Mouse (Mus musculus) midbrain, embryonic 14.5 days (tissue): ENCODE measurements at regions not wholly inside any gene's neighbourhood (a gene's known extent, or its start where the extent isn't known, plus 50 kb on each side); places are given as distances from the start of the nearest gene placed in this dataset.

Source experiments
- ATAC-seq: fragments of 200-750 bp; cut with Nextera tagmentation; 2 replicates; pipeline ENCODE4 v1.8.0; 2017; ENCODE audit warnings: moderate number of reproducible peaks, moderate library complexity; ENCODE audit not compliant: low FRiP score, low TSS enrichment
- DNase-seq: peaks from one replicate; pipeline ENCODE4 v3.0.0-alpha.2; 2015
- H3K27ac ChIP-seq: fragments of 300-500 bp; sonication (generic); replicated peaks from 2 replicates; pipeline ENCODE4 v1.5.1; 2014; ENCODE audit warnings: mild to moderate bottlenecking, low read depth, low read length, moderate library complexity
- H3K27me3 ChIP-seq: fragments of 300-500 bp; sonication (generic); 2 replicates; pipeline ENCODE4 v1.6.1; 2014; ENCODE audit warnings: low read length, control low read depth, mixed read lengths; ENCODE audit not compliant: control insufficient read depth, insufficient read depth
- H3K36me3 ChIP-seq: fragments of 300-500 bp; sonication (generic); 2 replicates; pipeline ENCODE4 v1.6.1; 2014; ENCODE audit warnings: low read length, control low read depth; ENCODE audit not compliant: control insufficient read depth, insufficient read depth
- H3K4me1 ChIP-seq: fragments of 300-500 bp; sonication (generic); 2 replicates; pipeline ENCODE4 v1.6.1; 2014; ENCODE audit warnings: mild to moderate bottlenecking, antibody characterized with exemption, low read length, control low read depth; ENCODE audit not compliant: control insufficient read depth, insufficient read depth
- H3K4me2 ChIP-seq: fragments of 300-500 bp; sonication (generic); 2 replicates; pipeline ENCODE4 v1.6.1; 2014; ENCODE audit warnings: mild to moderate bottlenecking, low read length, moderate library complexity
- H3K4me3 ChIP-seq: fragments of 300-500 bp; sonication (generic); replicated peaks from 2 replicates; pipeline ENCODE4 v1.5.1; 2014; ENCODE audit warnings: low read depth, low read length
- H3K9ac ChIP-seq: fragments of 300-500 bp; sonication (generic); replicated peaks from 2 replicates; pipeline ENCODE4 v1.6.1; 2014; ENCODE audit warnings: mild to moderate bottlenecking, low read length, moderate library complexity
- H3K9me3 ChIP-seq: fragments of 300-500 bp; sonication (generic); 2 replicates; pipeline ENCODE4 v1.6.1; 2016; ENCODE audit warnings: low read length, control low read depth, mixed read lengths; ENCODE audit not compliant: control insufficient read depth
- WGBS: fragments of 180-500 bp; shearing (Covaris S2); extraction: QIAGEN DNeasy Blood & Tissue Kit; methylation state at CpG from one replicate; pipeline ENCODE4 v1.1.7; 2014; 5-methylcytosine and 5-hydroxymethylcytosine counted together

DNA sequence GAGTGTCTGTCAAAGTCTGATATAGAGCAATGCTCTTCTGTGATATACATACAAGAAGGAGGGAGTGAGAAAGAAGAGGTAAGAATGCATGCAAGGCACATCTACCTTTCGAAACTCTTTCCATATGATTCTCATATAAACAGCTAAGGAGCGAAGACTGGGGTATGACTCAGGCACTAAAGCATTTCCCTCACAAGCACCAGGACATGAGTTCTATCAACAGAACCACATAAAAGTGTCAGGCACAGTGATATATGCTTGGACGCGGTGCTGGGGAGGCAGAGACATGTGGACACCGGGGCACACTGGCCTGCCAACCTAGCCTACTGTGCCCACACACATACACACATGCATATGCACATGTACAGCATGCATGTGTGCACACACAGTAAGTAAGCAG lies 391.3 kb downstream of the Mtx2 start:
- no peak overlapping the region for H3K4me3 ChIP-seq
- no peak overlapping the region for H3K27ac ChIP-seq
- no peak for DNase-seq
- WGBS = 94% methylated on average over 5 of the region's 5 CpGs
- H3K4me2 ChIP-seq = no peak overlapping the region
- H3K4me1 ChIP-seq = peaks cover 10% of the 10 kb centered on the region
- H3K9me3 ChIP-seq = no peaks in the 10 kb centered on the region
- ATAC-seq = no peak
- no peaks in the 10 kb centered on the region for H3K27me3 ChIP-seq
- H3K9ac ChIP-seq = no peak overlapping the region
- H3K36me3 ChIP-seq = no peaks in the 10 kb centered on the region

DNA sequence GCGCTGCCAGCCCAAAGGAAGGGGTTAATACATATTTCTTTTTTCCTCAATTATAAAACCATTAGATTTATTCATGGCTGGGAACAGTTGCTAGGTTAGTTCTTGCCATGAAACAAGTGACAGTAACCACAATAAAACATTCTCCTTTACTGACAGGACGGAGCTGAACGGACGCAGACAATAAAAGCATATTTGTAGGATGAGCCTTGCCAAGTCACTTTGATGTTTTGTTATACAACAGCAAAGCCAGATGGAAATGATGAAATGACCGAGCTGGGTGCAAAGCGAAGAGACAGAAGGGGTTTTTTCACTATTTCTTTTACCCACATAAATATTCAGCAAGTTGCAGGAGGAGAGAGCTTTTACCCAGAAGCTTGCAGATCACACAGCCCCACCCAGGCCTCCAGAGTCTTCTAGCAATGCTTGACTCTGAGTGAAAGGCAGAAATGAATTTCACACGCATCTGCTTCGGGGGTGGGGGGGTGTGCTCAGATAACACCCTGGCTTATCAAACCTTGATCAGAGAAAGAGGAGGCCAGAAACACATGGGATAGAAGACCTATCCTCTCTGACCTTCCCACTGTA lies 395.3 kb downstream of the Mtx2 start:
- Histone ChIP-seq H3K36me3 (no peaks in the 10 kb centered on the region), H3K27ac (no peak overlapping the region), H3K9ac (no peak overlapping the region), H3K9me3 (no peaks in the 10 kb centered on the region), H3K27me3 (no peaks in the 10 kb centered on the region), H3K4me2 (no peak overlapping the region), H3K4me3 (no peak overlapping the region), H3K4me1 (peaks cover 10% of the 10 kb centered on the region)
- 36% methylated on average over 8 of the region's 8 CpGs for WGBS
- DNase-seq = peak; percentile 27
- ATAC-seq = no peak

DNA sequence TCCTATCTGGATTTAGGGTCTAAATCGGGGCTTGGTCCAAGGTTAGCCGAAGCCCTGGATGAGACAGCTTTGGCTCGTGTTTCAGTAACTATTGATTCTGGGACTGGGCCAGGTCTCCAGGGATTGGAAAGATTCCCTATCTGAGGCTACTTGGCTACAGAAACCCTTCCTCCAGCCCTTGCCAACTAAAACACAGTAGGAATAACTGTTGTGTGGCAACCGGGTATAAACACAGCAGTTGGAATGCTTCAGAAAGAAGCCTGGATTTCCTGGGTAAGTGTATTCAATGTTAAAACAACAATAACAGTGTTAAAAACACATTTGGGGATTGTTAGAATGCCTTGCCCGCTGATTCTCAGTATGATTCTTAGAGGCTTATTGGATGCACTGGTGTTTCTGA lies 398.8 kb downstream of the Mtx2 start:
- DNase-seq (peak; percentile 68), ATAC-seq (no peak)
- Histone ChIP-seq H3K4me3 (no peak overlapping the region), H3K27me3 (no peaks in the 10 kb centered on the region), H3K9ac (no peak overlapping the region), H3K27ac (no peak overlapping the region), H3K36me3 (no peaks in the 10 kb centered on the region), H3K4me1 (peaks cover 10% of the 10 kb centered on the region), H3K4me2 (no peak overlapping the region), H3K9me3 (no peaks in the 10 kb centered on the region)
- 69% methylated on average over 5 of the region's 5 CpGs for WGBS

DNA sequence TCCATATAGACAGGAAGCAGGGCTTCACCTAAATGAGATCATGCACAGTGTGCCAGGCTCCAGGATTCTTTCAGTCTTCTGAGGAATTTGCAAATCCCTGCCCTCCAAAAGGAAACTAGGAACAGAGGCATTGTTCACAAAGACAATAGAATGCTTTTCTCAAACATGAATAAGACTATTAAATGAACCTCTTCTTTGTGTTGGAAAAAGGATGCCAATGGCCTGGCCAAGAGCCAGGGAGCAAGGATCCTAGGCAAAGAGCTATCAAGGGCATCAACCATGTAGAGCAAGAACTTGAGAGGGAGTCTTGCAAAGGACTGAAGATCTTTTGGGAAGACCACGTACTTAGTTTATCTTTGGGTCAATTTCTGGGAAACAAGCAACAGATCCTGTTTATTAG lies 415.4 kb downstream of the Mtx2 start:
- Histone ChIP-seq H3K4me1 (peaks cover 16% of the 10 kb centered on the region), H3K4me3 (no peak overlapping the region), H3K9ac (no peak overlapping the region), H3K4me2 (no peak overlapping the region), H3K27me3 (no peaks in the 10 kb centered on the region), H3K9me3 (no peaks in the 10 kb centered on the region), H3K36me3 (no peaks in the 10 kb centered on the region), H3K27ac (no peak overlapping the region)
- WGBS = 90% methylated on average over 1 of the region's 1 CpGs
- ATAC-seq (no peak), DNase-seq (no peak)

DNA sequence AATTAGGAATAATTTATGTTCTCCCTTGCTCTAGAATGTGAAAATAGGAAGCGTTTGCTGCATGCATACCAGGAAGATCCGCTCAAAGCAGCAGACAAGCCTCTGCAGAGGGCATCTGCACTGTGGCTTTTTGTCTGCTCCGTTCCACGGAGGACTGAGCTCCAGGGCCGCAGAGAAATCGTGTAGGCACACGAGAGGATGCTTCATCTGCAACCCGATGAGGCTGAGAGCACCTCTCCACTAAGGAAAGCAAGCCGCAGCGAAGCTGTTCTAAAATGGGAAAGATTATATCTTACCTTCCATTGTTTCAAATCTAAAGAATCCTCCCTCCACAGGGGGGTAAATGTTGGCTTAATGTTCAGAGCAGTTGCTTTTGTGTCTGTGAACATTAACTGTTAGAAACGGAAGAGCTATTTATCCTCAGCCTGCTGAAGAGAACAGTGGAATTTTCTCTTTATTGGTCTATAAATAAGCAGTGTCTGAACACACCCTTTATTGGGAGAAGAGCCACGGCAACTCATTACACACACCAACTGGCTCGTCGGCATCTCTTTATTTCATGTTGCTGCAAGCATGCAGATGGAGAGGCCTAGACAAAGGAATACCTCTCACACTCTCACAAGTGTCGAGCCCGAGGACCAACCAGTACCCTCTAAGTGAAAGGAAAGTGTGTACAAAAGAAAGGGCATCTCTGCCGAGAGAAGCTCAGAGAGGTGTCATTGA lies 414.6 kb upstream of the Hnrnpa3 start:
- Histone ChIP-seq H3K27me3 (no peaks in the 10 kb centered on the region), H3K4me3 (no peak overlapping the region), H3K36me3 (no peaks in the 10 kb centered on the region), H3K9ac (no peak overlapping the region), H3K4me1 (peaks cover 23% of the 10 kb centered on the region), H3K4me2 (no peak overlapping the region), H3K27ac (peak overlapping the region; percentile 53), H3K9me3 (no peaks in the 10 kb centered on the region)
- WGBS = 52% methylated on average over 17 of the region's 17 CpGs
- DNase-seq (peak; percentile 49), ATAC-seq (no peak)

DNA sequence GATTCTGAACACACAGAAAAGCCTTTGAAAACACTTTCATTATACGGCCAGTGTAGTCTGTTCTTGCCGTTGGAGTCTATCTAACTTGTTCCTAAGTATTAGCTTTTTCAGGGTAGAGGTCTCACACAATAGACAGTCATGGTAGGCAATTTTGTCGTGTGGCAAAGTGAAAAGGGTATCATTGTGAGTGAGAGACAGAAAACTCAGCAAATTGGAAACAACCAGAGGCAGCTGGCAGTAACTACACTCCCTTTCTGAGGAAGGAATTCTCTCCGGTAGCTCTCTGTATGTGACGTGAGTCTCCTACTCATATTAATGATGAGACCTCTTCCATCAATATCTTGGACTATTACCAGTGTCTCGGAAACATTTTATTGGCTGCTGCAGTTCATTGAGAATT lies 413.8 kb upstream of the Hnrnpa3 start:
- no peak overlapping the region for H3K4me3 ChIP-seq
- no peaks in the 10 kb centered on the region for H3K9me3 ChIP-seq
- H3K9ac ChIP-seq = no peak overlapping the region
- ATAC-seq (no peak), DNase-seq (peak; percentile 23)
- 57% methylated on average over 6 of the region's 6 CpGs for WGBS
- H3K4me1 ChIP-seq = peaks cover 23% of the 10 kb centered on the region
- H3K27me3 ChIP-seq = no peaks in the 10 kb centered on the region
- no peaks in the 10 kb centered on the region for H3K36me3 ChIP-seq
- H3K4me2 ChIP-seq = no peak overlapping the region
- peak overlapping the region; percentile 63; the same call in 1 of the 2 replicates for H3K27ac ChIP-seq

DNA sequence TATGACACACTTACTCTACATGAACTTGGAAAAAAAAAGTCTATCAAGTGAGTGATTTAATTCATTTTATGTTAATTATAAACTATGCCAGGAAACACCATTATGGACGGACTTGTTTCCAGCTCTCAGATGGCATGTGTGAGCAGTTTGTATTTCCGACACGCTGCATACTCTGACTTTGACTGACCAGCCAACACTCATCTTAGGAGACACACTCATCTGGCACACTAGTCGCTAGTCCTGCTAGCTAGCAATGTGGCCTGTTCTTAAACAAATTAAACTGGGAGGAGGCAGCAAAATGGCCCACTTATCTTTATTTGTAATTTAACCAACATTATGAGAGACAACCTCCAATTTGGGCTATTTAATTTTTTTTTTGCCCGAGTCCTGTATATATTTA lies 413.4 kb upstream of the Hnrnpa3 start:
- WGBS = 80% methylated on average over 5 of the region's 5 CpGs
- Histone ChIP-seq H3K4me2 (peak overlapping the region; percentile 44), H3K36me3 (no peaks in the 10 kb centered on the region), H3K9me3 (no peaks in the 10 kb centered on the region), H3K27ac (peak overlapping the region; percentile 63), H3K4me3 (no peak overlapping the region), H3K4me1 (peaks cover 23% of the 10 kb centered on the region), H3K9ac (no peak overlapping the region), H3K27me3 (no peaks in the 10 kb centered on the region)
- ATAC-seq (no peak), DNase-seq (no peak)

DNA sequence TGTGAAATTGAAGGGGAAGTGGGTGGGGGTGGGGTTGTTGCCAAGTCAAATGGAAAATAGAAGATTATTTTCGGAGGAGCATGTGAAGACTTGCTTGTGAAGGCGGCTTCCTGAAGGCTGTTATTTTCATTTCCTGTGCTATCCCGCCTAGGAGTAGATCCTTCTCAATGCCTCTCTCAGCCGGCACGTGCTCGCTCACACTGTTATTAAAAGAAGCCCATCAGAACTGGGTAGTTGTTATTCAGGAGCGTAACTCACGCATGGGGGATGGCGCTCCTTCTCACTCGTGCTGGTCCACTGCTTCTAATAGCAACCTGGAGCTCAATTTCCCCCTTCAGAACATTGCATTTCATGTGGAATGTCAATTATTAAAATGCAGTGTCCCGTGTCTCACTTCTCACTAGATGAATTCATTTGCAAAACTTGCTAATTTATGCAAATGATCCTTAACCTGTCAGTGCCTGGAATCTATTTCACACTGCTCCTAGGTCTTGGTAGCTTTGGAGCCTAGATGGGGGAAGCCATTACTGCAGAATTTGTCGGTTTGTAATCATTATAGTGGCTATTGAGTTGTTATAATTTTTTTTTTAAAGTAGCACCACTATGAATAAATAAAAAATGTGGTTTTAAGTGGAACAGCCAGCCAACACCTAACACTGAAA lies 412.8 kb upstream of the Hnrnpa3 start:
- 0 out of 2 replicates have a peak overlapping the region, but pooled peaks have one; percentile 5 for H3K4me3 ChIP-seq
- H3K9me3 ChIP-seq = no peaks in the 10 kb centered on the region
- ATAC-seq (peak; percentile 72), DNase-seq (peak; percentile 82)
- no peaks in the 10 kb centered on the region for H3K27me3 ChIP-seq
- peaks cover 23% of the 10 kb centered on the region for H3K4me1 ChIP-seq
- H3K27ac ChIP-seq = peak overlapping the region; percentile 63
- H3K4me2 ChIP-seq = peak overlapping the region; percentile 44
- no peaks in the 10 kb centered on the region for H3K36me3 ChIP-seq
- H3K9ac ChIP-seq = no peak overlapping the region
- 18% methylated on average over 12 of the region's 12 CpGs for WGBS

DNA sequence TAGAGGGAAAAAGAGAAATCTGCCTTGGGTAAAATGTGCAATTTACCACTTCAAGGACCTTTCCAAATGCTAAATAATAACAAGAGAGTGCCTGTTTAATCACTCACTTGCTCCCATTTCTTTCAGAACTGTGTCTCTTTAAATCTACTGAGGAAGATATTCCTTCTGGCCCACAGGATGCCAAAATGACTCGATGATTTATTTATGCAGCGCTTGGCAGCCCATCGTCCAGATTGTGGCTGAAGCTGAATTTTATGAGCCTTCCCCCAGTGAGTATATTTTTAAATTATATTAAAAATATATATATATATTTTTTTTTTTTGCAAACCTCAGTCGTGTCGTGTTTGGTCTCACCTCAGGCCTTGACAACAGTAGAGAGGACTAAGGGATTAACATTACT lies 410.8 kb upstream of the Hnrnpa3 start:
- Histone ChIP-seq H3K36me3 (no peaks in the 10 kb centered on the region), H3K9me3 (no peaks in the 10 kb centered on the region), H3K27ac (no peak overlapping the region), H3K4me1 (peaks cover 23% of the 10 kb centered on the region), H3K9ac (no peak overlapping the region), H3K4me2 (no peak overlapping the region), H3K4me3 (no peak overlapping the region), H3K27me3 (no peaks in the 10 kb centered on the region)
- peak; percentile 25 for DNase-seq
- 30% methylated on average over 5 of the region's 5 CpGs for WGBS
- no peak for ATAC-seq
